Comparison of ENCODE assay signal across 10 mouse cellular contexts in the genomic region with DNA sequence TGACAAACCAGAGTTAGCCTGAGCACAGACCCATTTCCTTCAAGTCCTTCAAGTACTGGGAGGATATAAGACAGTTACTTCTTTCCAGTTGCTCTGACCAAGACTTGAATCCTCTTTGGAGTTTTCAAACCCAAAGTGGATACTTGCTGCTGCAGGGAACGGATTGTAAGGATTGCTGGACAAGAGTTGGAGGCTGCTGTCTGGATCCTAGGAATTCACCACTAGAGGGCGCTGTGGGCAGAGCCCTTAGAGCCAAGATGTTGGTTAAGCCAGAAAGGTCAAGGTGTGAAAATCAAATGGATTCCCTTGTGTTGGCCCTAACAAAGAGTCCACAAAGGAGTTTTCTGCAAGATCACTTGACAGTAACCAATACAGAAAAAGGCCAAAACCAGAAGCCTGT. TPM values are rescaled to one million over a fixed set of nuclear protein-coding genes. Genes with fewer than 3 reads are reported as not detected.
DNase-seq lines count a peak whose midpoint lies in the region; ATAC-seq and TF ChIP-seq lines count a peak whose summit lies in the region.
"Had no signal": no experiment of that assay in that cellular context is flagged by ENCODE, and none has a peak within 500 bp of the region (broad histone marks: within the 10 kb centered on the region; RNA-seq: fewer than 3 reads in every experiment).

No protein-coding gene starts in this region.

- no peak overlapping the region for H3K9ac ChIP-seq in heart, postnatal 0 days (replicated peaks; ENCODE audit: low read depth, low read length)
- no peak overlapping the region for H3K9ac ChIP-seq in ES-E14 (ENCODE audit: insufficient read depth, low read depth, low read length, poor library complexity, severe bottlenecking)
- H3K9ac ChIP-seq in neural tube, embryonic 11.5 days (ENCODE audit: low read length), result no peak overlapping the region
- H3K9ac ChIP-seq: embryonic facial prominence, embryonic 12.5 days had no signal

- peak; percentile 88 for TF ChIP-seq CTCF in heart, postnatal 0 days (IDR thresholded peaks at IDR 0.05; ENCODE audit: low read depth)
- TF ChIP-seq CTCF in left cerebral cortex, adult 2 months (IDR thresholded peaks at IDR 0.05), result peak; percentile 91

- DNase-seq in heart, postnatal 0 days (ENCODE audit: low spot score), result peak; percentile 34
- no peak for DNase-seq in heart, adult 11 months
- peak; percentile 85 for DNase-seq in ES-E14 (ENCODE audit: low read depth, low spot score)
- DNase-seq in gastrocnemius, adult 8-10 months (ENCODE audit: low spot score in 2 of 2), result peak; percentile 13 to 19
- DNase-seq in left cerebral cortex, adult 2 months (ENCODE audit: extremely low spot score in 1 of 2, low spot score in 2 of 2), result peak; percentile 60 to 64
- DNase-seq in neural tube, embryonic 11.5 days (ENCODE audit: low spot score), result peak; percentile 69
- DNase-seq in thymus, postnatal 0 days (ENCODE audit: low spot score), result peak; percentile 72

- intact Hi-C loops in left cerebral cortex, adult 2 months (cut with DNase I), result loop anchor here (1.0 to 2.0 kb wide), 3 partner anchors 39 to 167 kb away; no protein-coding TSS in a partner anchor

- peak; percentile 44; the same call in 1 of the 2 replicates for ATAC-seq in heart, postnatal 0 days (ENCODE audit: insufficient read depth, low read depth)
- 0 out of 2 replicates have a peak, but pooled peaks have one; percentile 31 for ATAC-seq in cerebellum, adult (ENCODE audit: insufficient number of reproducible peaks, low FRiP score, low TSS enrichment)
- no peak for ATAC-seq in neural tube, embryonic 11.5 days (ENCODE audit: insufficient read depth, low FRiP score, low TSS enrichment)

- in situ Hi-C loops in ES-E14 (cut with MboI; ENCODE audit: low sequenced_read_pairs in 2 of 2, unreplicated experiment in 2 of 2), result no loop called here

- no peaks in the 10 kb centered on the region for H3K27me3 ChIP-seq in heart, postnatal 0 days (ENCODE audit: control insufficient read depth, insufficient read depth, low read length)
- no peaks in the 10 kb centered on the region for H3K27me3 ChIP-seq in neural tube, embryonic 11.5 days (ENCODE audit: control insufficient read depth, insufficient read depth, low read length)
- H3K27me3 ChIP-seq: embryonic facial prominence, embryonic 12.5 days had no signal

- H3K27ac ChIP-seq in heart, postnatal 0 days (ENCODE audit: low read depth), result no peak overlapping the region
- no peak overlapping the region for H3K27ac ChIP-seq in ES-E14 (ENCODE audit: insufficient read depth, low read depth, low read length, poor library complexity, severe bottlenecking)
- H3K27ac ChIP-seq in left cerebral cortex, adult 2 months, result no peak overlapping the region
- no peak overlapping the region for H3K27ac ChIP-seq in neural tube, embryonic 11.5 days (ENCODE audit: low read depth, low read length)
- H3K27ac ChIP-seq: embryonic facial prominence, embryonic 12.5 days; macrophage had no signal

- H3K4me3 ChIP-seq in heart, postnatal 0 days (ENCODE audit: low read depth, low read length), result no peak overlapping the region
- H3K4me3 ChIP-seq in ES-E14 (ENCODE audit: insufficient read depth in 1 of 2, low read depth in 1 of 2, low read length in 2 of 2, poor library complexity in 1 of 2, severe bottlenecking in 1 of 2), result no peak overlapping the region
- no peak overlapping the region for H3K4me3 ChIP-seq in left cerebral cortex, adult 2 months
- no peak overlapping the region for H3K4me3 ChIP-seq in neural tube, embryonic 11.5 days (ENCODE audit: low read depth, low read length)
- H3K4me3 ChIP-seq: embryonic facial prominence, embryonic 12.5 days had no signal

- 2% methylated on average over 2 of the region's 2 CpGs for WGBS in heart, postnatal 0 days
- WGBS in neural tube, embryonic 11.5 days, result 6% methylated on average over 2 of the region's 2 CpGs

- no peaks in the 10 kb centered on the region for H3K36me3 ChIP-seq in heart, postnatal 0 days (replicated peaks; ENCODE audit: control insufficient read depth, insufficient read depth, low read length)
- H3K36me3 ChIP-seq in ES-E14 (ENCODE audit: control insufficient read depth, insufficient read depth, low read length, poor library complexity, severe bottlenecking), result no peaks in the 10 kb centered on the region
- no peaks in the 10 kb centered on the region for H3K36me3 ChIP-seq in neural tube, embryonic 11.5 days (ENCODE audit: control insufficient read depth, insufficient read depth, low read length)
- H3K36me3 ChIP-seq: embryonic facial prominence, embryonic 12.5 days had no signal

- no peak for TF ChIP-seq EP300 in heart, postnatal 0 days (IDR thresholded peaks at IDR 0.05; ENCODE audit: low read depth)

- H3K4me2 ChIP-seq in heart, postnatal 0 days (ENCODE audit: low read depth, low read length), result no peak overlapping the region
- no peak overlapping the region for H3K4me2 ChIP-seq in neural tube, embryonic 11.5 days (ENCODE audit: low read depth)
- H3K4me2 ChIP-seq: embryonic facial prominence, embryonic 12.5 days had no signal

- H3K4me1 ChIP-seq in heart, postnatal 0 days (ENCODE audit: control insufficient read depth, insufficient read depth), result peaks cover 7% of the 10 kb centered on the region; the same call in 1 of the 2 replicates
- H3K4me1 ChIP-seq in ES-E14 (ENCODE audit: control insufficient read depth in 2 of 2, insufficient read depth in 2 of 2, low read length in 2 of 2, poor library complexity in 1 of 2), result peaks cover 0 to 7% of the 10 kb centered on the region in 2 experiments; a peak in 2 of 4 replicates
- H3K4me1 ChIP-seq in neural tube, embryonic 11.5 days (ENCODE audit: control insufficient read depth, insufficient read depth, low read length), result no peaks in the 10 kb centered on the region
- H3K4me1 ChIP-seq: embryonic facial prominence, embryonic 12.5 days had no signal

- no peaks in the 10 kb centered on the region; the same call in 1 of the 2 replicates for H3K9me3 ChIP-seq in heart, postnatal 0 days (replicated peaks; ENCODE audit: control insufficient read depth, low read length)
- H3K9me3 ChIP-seq in ES-E14 (ENCODE audit: control insufficient read depth, insufficient read depth, low read depth, low read length), result no peaks in the 10 kb centered on the region
- H3K9me3 ChIP-seq in neural tube, embryonic 11.5 days (ENCODE audit: control insufficient read depth, low read length), result no peaks in the 10 kb centered on the region

TF ChIP-seq in ES-E14, 5 proteins besides CTCF, POLR2A, EP300 and RAD21:
- TF ChIP-seq HCFC1 (IDR thresholded peaks at IDR 0.05; ENCODE audit: borderline replicate concordance, insufficient read depth, low read length) (no peak), MAFK (IDR thresholded peaks at IDR 0.05; ENCODE audit: insufficient read depth, low read depth, low read length) (no peak), CHD2 (IDR thresholded peaks at IDR 0.05; ENCODE audit: low read depth, low read length) (no peak), ZC3H11A (IDR thresholded peaks at IDR 0.05; ENCODE audit: borderline replicate concordance, low read depth, low read length) (peak; percentile 42; the same call in 1 of the 2 replicates), ZNF384 (IDR thresholded peaks at IDR 0.05; ENCODE audit: low read depth, low read length) (no peak)
TF ChIP-seq in ES-E14: peak in this region for 1.

RNA-seq across cellular contexts. Expression of a gene that starts 38.0 kb away (rescaled TPM):
- 11.3 and 13.5 TPM in 2 replicates for total RNA-seq in heart, postnatal 0 days (2014; rRNA removed; ENCODE audit: low replicate concordance)
- 9.6 and 10.1 TPM in 2 replicates for polyA plus RNA-seq in heart, postnatal 0 days (2015; fragmentation: Nextera tagmentation; extraction: Ambion mirVana)
- 9.3 and 33.4 TPM in 2 replicates for total RNA-seq in ES-E14 (2012; rRNA removed)
- 1 to 10 TPM; 1.2 to 1.8 (median 1.5) TPM for total RNA-seq in gastrocnemius, adult 8-10 months (2022)
- total RNA-seq in left cerebral cortex, adult 2 months (2021), result 10 to 100 TPM; 76.5 to 77.6 TPM
- polyA plus RNA-seq in neural tube, embryonic 11.5 days (2014; fragmentation: Nextera tagmentation; extraction: Ambion mirVana), result 8.5 and 9.7 TPM in 2 replicates
- polyA plus RNA-seq in thymus, postnatal 0 days (2015; fragmentation: Nextera tagmentation; extraction: Ambion mirVana), result 36.7 and 49.0 TPM in 2 replicates
